Mouse (Mus musculus) liver, embryonic 14.5 days (tissue): ENCODE measurements around the gene Dennd1a. TPM values are rescaled to one million over a fixed set of nuclear protein-coding genes. Genes with fewer than 3 reads are reported as not detected.

Experiments used
- ATAC-seq: fragments of 200-750 bp; cut with Nextera tagmentation; 2 replicates; pipeline ENCODE4 v1.8.0; 2017; ENCODE audit warnings: moderate number of reproducible peaks, mild to moderate bottlenecking, moderate library complexity; ENCODE audit not compliant: insufficient read depth
- DNase-seq, 3 experiments: peaks; one replicate each; pipeline ENCODE4 v3.0.0-alpha.2; 2012 to 2013; ENCODE audit warnings: low read depth in 3 of 3, low spot score in 3 of 3
- H3K27ac ChIP-seq: fragments of 300-500 bp; sonication (generic); 2 replicates; pipeline ENCODE4 v1.5.1; 2014; ENCODE audit warnings: moderate library complexity, mild to moderate bottlenecking, control low read depth, inconsistent platforms
- H3K27me3 ChIP-seq: fragments of 300-500 bp; sonication (generic); 2 replicates; pipeline ENCODE4 v1.6.1; 2014; ENCODE audit warnings: mild to moderate bottlenecking, low read length, moderate library complexity; ENCODE audit not compliant: control insufficient read depth, insufficient read depth
- H3K36me3 ChIP-seq: fragments of 300-500 bp; sonication (generic); replicated peaks from 2 replicates; pipeline ENCODE4 v1.6.1; 2014; ENCODE audit warnings: low read depth; ENCODE audit not compliant: control insufficient read depth, insufficient read depth
- H3K4me1 ChIP-seq, 2 experiments: fragments of 200-500 bp in 1 of 2; fragments of 300-500 bp in 1 of 2; sonication (generic) in 1 of 2; replicated peaks; 2 replicates each; pipeline ENCODE4 v1.6.1; 2012 to 2014; ENCODE audit warnings: antibody characterized with exemption in 1 of 2, inconsistent platforms in 1 of 2, low read length in 1 of 2; ENCODE audit not compliant: control insufficient read depth in 2 of 2, insufficient read depth in 2 of 2
- H3K4me2 ChIP-seq: fragments of 300-500 bp; sonication (generic); 2 replicates; pipeline ENCODE4 v1.6.1; 2014; ENCODE audit warnings: low read depth, mild to moderate bottlenecking, control low read depth, moderate library complexity
- H3K4me3 ChIP-seq, 2 experiments: fragments of 200-500 bp in 1 of 2; fragments of 300-500 bp in 1 of 2; sonication (generic) in 1 of 2; 2 replicates each; pipeline ENCODE4 v1.5.1; 2012 to 2014; ENCODE audit warnings: low read depth in 2 of 2, low read length in 2 of 2, mild to moderate bottlenecking in 2 of 2, control low read depth in 1 of 2, inconsistent platforms in 1 of 2, moderate library complexity in 1 of 2; ENCODE audit not compliant: insufficient read depth in 1 of 2
- H3K9ac ChIP-seq: fragments of 300-500 bp; sonication (generic); replicated peaks from 2 replicates; pipeline ENCODE4 v1.6.1; 2014; ENCODE audit warnings: mild to moderate bottlenecking, control low read depth, moderate library complexity
- H3K9me3 ChIP-seq: fragments of 300-500 bp; sonication (generic); 2 replicates; pipeline ENCODE4 v1.6.1; 2016; ENCODE audit warnings: low read length, mixed read lengths; ENCODE audit not compliant: control insufficient read depth
- CTCF ChIP-seq: IDR thresholded peaks from 2 replicates; pipeline ENCODE4 v1.5.1; 2016; ENCODE audit warnings: antibody characterized with exemption, low read depth, control low read depth
- EP300 ChIP-seq: IDR thresholded peaks from 2 replicates; pipeline ENCODE4 v1.6.1; 2016; ENCODE audit warnings: antibody characterized with exemption, low read depth
- WGBS: fragments of 180-500 bp; shearing (Covaris S2); extraction: QIAGEN DNeasy Blood & Tissue Kit; methylation state at CpG from one replicate; pipeline ENCODE4 v1.1.7; 2014; ENCODE audit not compliant: insufficient replicate concordance; 5-methylcytosine and 5-hydroxymethylcytosine counted together
- polyA plus RNA-seq, 2 experiments: library from polyadenylated mRNA; depleted of rRNA in 1 of 2; stranded (reverse) in 1 of 2; unstranded in 1 of 2; fragments of >200 nt; fragmentation: Nextera tagmentation in 1 of 2; extraction: Ambion mirVana in 1 of 2; gene quantifications; 2 replicates each; pipeline versions ENCODE4 v1.2.1 to v1.2.3; 2012 to 2014

The Dennd1a gene
- polyA plus RNA-seq, 2 experiments: 5.5 to 6.5 TPM

DNA sequence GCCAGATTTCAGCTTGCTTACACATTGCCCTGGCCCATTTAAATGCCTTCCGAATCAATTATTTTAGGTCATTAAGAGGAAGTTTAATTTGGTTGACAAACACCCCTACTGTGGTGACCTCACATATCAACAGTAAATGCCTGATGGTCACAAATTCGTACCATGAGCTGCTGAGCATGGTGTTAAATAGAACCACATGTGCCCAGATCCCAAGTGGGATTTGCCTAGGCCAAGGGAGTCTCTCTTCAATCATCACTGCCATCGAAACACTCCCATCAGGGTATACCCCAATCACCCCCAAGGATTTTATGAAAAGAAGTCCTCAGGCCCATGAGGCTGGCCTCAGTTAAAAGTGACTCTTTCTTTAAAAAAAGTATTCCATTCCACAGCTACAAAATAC, 313.0 kb downstream of the Dennd1a start:
- no peaks in the 10 kb centered on the region for H3K27me3 ChIP-seq
- ATAC-seq (no peak), DNase-seq (no peak)
- H3K4me2 ChIP-seq: no peak overlapping the region
- no peak overlapping the region for H3K4me3 ChIP-seq
- H3K36me3 ChIP-seq: no peaks in the 10 kb centered on the region
- WGBS: 79% methylated on average over 3 of the region's 3 CpGs
- H3K9ac ChIP-seq: no peak overlapping the region
- no peak for TF ChIP-seq EP300
- TF ChIP-seq CTCF: no peak
- no peak overlapping the region for H3K27ac ChIP-seq
- no peaks in the 10 kb centered on the region for H3K4me1 ChIP-seq
- H3K9me3 ChIP-seq: no peaks in the 10 kb centered on the region

DNA sequence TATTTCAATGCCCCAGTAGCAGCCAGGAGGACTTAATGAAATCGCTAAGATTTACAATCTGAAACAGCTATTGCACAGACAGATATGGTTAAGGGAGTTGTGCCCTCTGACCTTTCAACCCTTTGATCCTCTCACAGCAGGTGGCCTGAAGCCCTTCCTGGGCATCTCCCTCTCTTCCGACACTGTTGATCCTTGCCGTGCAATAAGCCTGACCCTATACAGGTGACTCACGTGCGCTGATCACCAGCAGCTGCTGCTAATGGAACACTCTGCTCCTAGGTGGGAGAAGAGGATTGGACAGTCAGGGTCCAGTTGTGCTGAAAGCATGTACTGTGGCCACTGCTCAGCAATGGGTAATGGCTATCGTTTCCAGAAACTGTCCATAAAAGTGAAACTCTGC, 314.6 kb downstream of the Dennd1a start:
- ATAC-seq: no peak
- DNase-seq: no peak

DNA sequence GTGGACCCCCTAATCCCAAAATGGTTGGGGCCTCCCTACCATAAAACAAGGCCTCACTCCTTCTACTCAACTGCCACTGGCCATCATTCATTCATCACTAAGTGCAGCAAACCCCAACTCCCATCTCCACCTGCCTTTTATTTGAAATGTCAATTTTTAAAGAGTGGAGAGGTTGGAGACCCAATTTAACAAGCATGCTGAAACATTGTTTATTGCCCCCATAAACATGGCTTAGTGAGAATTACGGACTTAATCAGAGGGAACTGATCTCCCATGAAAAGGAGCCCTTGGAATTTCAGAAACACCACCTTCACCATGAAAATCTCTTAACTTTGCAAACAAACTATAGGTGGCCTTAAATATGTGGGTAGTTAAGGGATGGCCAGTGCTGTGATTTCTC, 315.5 kb downstream of the Dennd1a start:
- H3K4me2 ChIP-seq: no peak overlapping the region
- DNase-seq: no peak
- TF ChIP-seq EP300 (no peak), CTCF (no peak)
- H3K27ac ChIP-seq: no peak overlapping the region
- H3K9me3 ChIP-seq: no peaks in the 10 kb centered on the region
- H3K4me3 ChIP-seq: no peak overlapping the region
- H3K27me3 ChIP-seq: no peaks in the 10 kb centered on the region
- H3K36me3 ChIP-seq: no peaks in the 10 kb centered on the region
- H3K9ac ChIP-seq: no peak overlapping the region
- WGBS: 77% methylated on average over 1 of the region's 1 CpGs
- H3K4me1 ChIP-seq: no peaks in the 10 kb centered on the region
- ATAC-seq: no peak

More for the DNA sequence above, 314.6 kb downstream of the Dennd1a start:
- TF ChIP-seq CTCF (no peak), EP300 (no peak)
- Histone ChIP-seq H3K27me3 (no peaks in the 10 kb centered on the region), H3K9ac (no peak overlapping the region), H3K4me3 (no peak overlapping the region), H3K9me3 (no peaks in the 10 kb centered on the region), H3K4me2 (no peak overlapping the region), H3K36me3 (no peaks in the 10 kb centered on the region), H3K27ac (no peak overlapping the region), H3K4me1 (no peaks in the 10 kb centered on the region)
- 78% methylated on average over 6 of the region's 6 CpGs for WGBS

DNA sequence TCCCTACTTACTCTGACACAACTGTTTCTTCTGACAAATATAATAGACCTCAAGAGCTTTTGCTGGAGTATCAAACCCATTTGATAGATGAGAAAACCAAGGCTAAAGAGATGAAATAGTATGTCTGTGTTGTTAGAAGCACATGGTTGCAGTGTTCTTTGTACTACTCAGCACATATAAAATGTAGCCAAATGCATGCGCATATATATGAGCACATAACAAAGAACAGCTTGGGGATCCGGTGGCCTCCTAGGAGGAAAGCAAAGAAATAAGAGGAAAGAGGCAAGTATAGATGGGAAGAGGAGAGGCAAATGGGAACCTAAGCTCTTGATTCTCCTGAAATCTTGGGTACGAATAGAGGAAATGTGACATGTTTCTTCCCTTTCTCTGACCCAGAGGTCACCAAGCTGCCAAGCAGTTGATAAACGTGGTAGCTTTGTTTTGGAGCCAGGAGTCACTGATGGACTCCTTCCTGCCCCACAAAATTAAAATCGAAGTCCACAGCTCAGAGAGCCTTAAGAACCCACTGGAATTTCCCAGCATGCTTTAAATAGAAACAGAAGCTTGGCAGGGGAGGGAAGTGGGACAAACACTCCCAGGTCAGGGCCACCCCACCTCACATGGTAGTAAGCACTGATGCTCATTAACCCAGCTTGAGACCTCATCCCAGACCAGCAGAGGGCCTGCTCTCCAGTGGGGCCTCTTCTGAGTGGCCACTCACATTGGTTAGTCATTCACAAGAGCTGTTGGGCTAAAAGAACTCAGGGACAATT, 317.3 kb downstream of the Dennd1a start:
- H3K9ac ChIP-seq: no peak overlapping the region
- no peaks in the 10 kb centered on the region for H3K9me3 ChIP-seq
- H3K4me3 ChIP-seq: no peak overlapping the region
- ATAC-seq: no peak
- no peaks in the 10 kb centered on the region for H3K4me1 ChIP-seq
- no peaks in the 10 kb centered on the region for H3K27me3 ChIP-seq
- H3K36me3 ChIP-seq: no peaks in the 10 kb centered on the region
- no peak overlapping the region for H3K4me2 ChIP-seq
- WGBS: 55% methylated on average over 5 of the region's 5 CpGs
- no peak for DNase-seq
- TF ChIP-seq CTCF: no peak
- TF ChIP-seq EP300: no peak
- H3K27ac ChIP-seq: no peak overlapping the region

DNA sequence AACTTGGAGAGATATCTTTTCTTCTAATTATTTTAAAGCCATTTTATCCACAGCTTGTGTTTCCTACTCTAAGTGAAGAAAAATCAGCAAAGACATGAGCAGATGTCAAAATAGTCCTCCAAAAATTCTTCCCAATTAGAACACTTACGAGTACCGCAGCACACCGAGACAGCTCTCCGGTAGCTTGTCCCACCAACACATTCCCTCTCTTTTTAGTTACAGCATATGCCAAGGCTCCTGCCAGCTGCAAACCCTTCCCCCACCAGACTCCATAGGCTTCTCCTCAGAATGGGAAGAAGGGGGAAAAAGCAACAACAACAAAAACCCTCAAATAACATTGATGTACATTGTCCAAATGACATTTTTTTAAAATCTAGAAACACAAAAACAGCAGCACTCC, 322.7 kb downstream of the Dennd1a start:
- no peak overlapping the region for H3K9ac ChIP-seq
- WGBS: 87% methylated on average over 4 of the region's 4 CpGs
- DNase-seq (no peak), ATAC-seq (no peak)
- TF ChIP-seq CTCF: no peak
- TF ChIP-seq EP300: no peak
- no peak overlapping the region for H3K4me2 ChIP-seq
- no peak overlapping the region for H3K27ac ChIP-seq
- no peaks in the 10 kb centered on the region for H3K27me3 ChIP-seq
- H3K4me1 ChIP-seq: peaks cover 0 to 3% of the 10 kb centered on the region in 2 experiments; a peak in 1 of 4 replicates
- no peak overlapping the region for H3K4me3 ChIP-seq
- no peaks in the 10 kb centered on the region for H3K9me3 ChIP-seq
- H3K36me3 ChIP-seq: no peaks in the 10 kb centered on the region
